Mouse (Mus musculus) testis, postnatal 10 days (tissue): Measurements from ENCODE around the gene St6galnac6.

Experiments used
- DNase-seq: peaks from one replicate; pipeline ENCODE4 v3.0.0; 2021; ENCODE audit warnings: low spot score

The St6galnac6 gene

GRCm38 (mm10) chr2:32639632-32640031 lies 40.1 kb downstream of the St6galnac6 start:
- DNase-seq: no peak

GRCm38 (mm10) chr2:32640550-32641051 lies 41.1 kb downstream of the St6galnac6 start:
- no peak for DNase-seq

- peak; percentile 48 for DNase-seq
Measured at GRCm38 (mm10) chr2:32641810-32642209, 42.3 kb downstream of the St6galnac6 start.

- DNase-seq: peak; percentile 65
Measured at GRCm38 (mm10) chr2:32642813-32643212, 43.3 kb downstream of the St6galnac6 start.

- no peak for DNase-seq
Measured at GRCm38 (mm10) chr2:32644083-32644482, 44.6 kb downstream of the St6galnac6 start.

- no peak for DNase-seq
Measured at GRCm38 (mm10) chr2:32644799-32645475, 45.4 kb downstream of the St6galnac6 start.

GRCm38 (mm10) chr2:32645647-32646046 lies 46.1 kb downstream of the St6galnac6 start:
- DNase-seq: peak; percentile 46

GRCm38 (mm10) chr2:32646379-32647056 lies 47.0 kb downstream of the St6galnac6 start, which contains the start of gene Eng:
Eng (plus strand) TSS chr2:32646595.
- DNase-seq: peak; percentile 70

GRCm38 (mm10) chr2:32647366-32647765 lies 47.9 kb downstream of the St6galnac6 start:
- DNase-seq: no peak

- DNase-seq: no peak
Measured at GRCm38 (mm10) chr2:32653764-32654163, 54.3 kb downstream of the St6galnac6 start.

- DNase-seq: no peak
Measured at GRCm38 (mm10) chr2:32654743-32655393, 55.4 kb downstream of the St6galnac6 start.

GRCm38 (mm10) chr2:32655394-32655744 lies 55.9 kb downstream of the St6galnac6 start:
- DNase-seq: no peak

GRCm38 (mm10) chr2:32655826-32656225 lies 56.3 kb downstream of the St6galnac6 start:
- DNase-seq: no peak

- no peak for DNase-seq
Measured at GRCm38 (mm10) chr2:32658873-32659272, 59.4 kb downstream of the St6galnac6 start.

- DNase-seq: peak; percentile 44
Measured at GRCm38 (mm10) chr2:32661509-32662107, 62.1 kb downstream of the St6galnac6 start.

GRCm38 (mm10) chr2:32662291-32662690 lies 62.8 kb downstream of the St6galnac6 start:
- DNase-seq: no peak

- DNase-seq: no peak
Measured at GRCm38 (mm10) chr2:32665345-32665744, 65.8 kb downstream of the St6galnac6 start.

- no peak for DNase-seq
Measured at GRCm38 (mm10) chr2:32665853-32666252, 66.3 kb downstream of the St6galnac6 start.

- DNase-seq: no peak
Measured at GRCm38 (mm10) chr2:32667775-32668174, 68.3 kb downstream of the St6galnac6 start.

- DNase-seq: no peak
Measured at GRCm38 (mm10) chr2:32668176-32668575, 68.7 kb downstream of the St6galnac6 start.

- no peak for DNase-seq
Measured at GRCm38 (mm10) chr2:32669876-32670275, 70.4 kb downstream of the St6galnac6 start.
